1 mouse cellular context compared by ENCODE assay signal in the genomic region with DNA sequence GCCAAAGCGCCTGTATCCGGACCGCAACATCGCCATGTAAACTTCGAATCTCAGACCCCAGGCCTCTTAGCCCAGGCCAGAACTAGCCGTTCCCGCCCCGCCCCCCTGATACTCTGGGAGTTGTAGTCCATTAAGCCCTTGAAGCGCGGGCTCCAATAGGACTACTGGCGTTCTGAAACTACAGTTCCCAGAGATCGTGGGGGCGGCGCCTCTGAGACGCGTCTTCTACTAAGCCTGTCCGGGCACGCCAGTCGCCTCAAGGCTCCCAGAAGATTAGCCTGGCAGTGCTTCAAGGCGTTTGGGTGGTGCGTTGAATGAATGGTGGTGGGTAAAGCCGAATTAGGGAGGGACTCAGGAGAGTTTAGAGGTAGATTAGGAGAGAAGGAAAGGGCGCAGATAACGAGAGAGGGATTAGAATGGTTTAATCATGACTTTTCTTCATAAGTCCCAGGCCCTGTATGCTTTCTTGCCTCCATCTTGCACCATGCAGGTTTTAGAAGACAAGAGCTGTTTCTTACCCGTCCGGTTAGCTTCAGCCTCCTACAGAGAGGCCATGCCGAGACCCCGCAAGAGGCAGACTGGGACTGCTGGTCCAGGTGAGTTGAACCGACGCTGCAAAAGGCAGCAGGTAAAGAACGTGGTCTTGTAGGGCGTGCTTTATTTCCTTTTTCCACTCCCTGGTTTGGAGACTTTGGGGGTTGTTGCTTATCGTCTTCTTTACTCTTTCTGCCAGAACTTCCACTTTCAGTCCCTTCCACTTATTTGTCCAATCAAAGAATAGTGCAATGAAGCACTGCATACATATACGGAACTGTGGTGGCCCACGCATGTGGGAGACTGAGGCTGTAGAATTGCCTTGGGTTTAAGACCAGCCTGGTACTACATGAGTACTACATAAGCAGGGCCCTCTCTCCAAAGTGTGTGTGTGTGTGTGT.
TF ChIP-seq lines count a peak whose summit lies in the region.

Gene Acad8 (minus strand): TSS at position 106 of the 935 bp plus-strand sequence.
Gene Thyn1 (plus strand): TSS at position 250 of the 935 bp plus-strand sequence.

TF ChIP-seq in MEL, 35 proteins besides CTCF, POLR2A, EP300 and RAD21 (continued from another document):
- TF ChIP-seq ELF1 (IDR thresholded peaks at IDR 0.05; ENCODE audit: low read depth, low read length) (0 out of 2 replicates have a peak, but pooled peaks have one; percentile 18), TBP (IDR thresholded peaks at IDR 0.05; ENCODE audit: low read depth, low read length) (peak; percentile 81), ZKSCAN1 (IDR thresholded peaks at IDR 0.05; ENCODE audit: low read depth, low read length) (no peak), CHD2 (IDR thresholded peaks at IDR 0.05; ENCODE audit: low read length) (no peak), GATA1 (IDR thresholded peaks at IDR 0.05; ENCODE audit: low read depth, low read length) (peak; percentile 44), SIN3A (IDR thresholded peaks at IDR 0.05; ENCODE audit: low read length) (peak; percentile 68), MAZ (IDR thresholded peaks at IDR 0.05; ENCODE audit: low read depth, low read length) (peak; percentile 80), SMC3 (IDR thresholded peaks at IDR 0.05; ENCODE audit: low read depth, low read length) (no peak), MAX (IDR thresholded peaks at IDR 0.05; ENCODE audit: low read length) (peak; percentile 39), KAT2A (conservative IDR thresholded peaks at IDR 0.05; ENCODE audit: low read depth, low read length) (peak; percentile 91)
